15 mouse cellular contexts compared by ENCODE assay signal in the genomic region with DNA sequence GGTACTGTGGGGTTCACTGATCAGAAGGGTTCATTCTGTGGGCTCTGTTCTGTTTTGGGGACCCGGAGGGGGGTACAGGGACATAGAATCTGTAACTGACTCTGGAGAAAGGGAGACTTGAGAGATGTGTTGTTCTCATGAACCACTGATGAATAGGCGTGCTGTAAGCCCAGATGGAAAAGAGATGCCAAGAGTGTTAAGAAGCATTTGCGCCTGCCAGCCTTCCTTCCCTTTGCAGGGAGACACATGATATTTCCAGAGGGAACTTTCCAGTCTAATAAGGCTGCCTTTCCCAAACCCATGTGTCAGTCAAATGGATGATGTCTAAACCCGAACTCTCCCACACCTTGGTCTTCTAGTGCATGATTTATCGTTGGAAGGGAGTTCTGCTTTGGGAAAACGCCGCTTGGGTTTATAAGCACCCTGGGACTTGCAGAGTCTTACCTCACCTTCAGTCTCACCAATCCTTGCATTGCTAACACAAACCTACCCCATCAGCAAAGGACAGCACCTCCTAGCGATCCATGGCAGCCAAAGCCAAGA. TPM values are rescaled to one million over a fixed set of nuclear protein-coding genes. Genes with fewer than 3 reads are reported as not detected.
DNase-seq lines count a peak whose midpoint lies in the region; ATAC-seq and TF ChIP-seq lines count a peak whose summit lies in the region.
"Had no signal": no experiment of that assay in that cellular context is flagged by ENCODE, and none has a peak within 500 bp of the region (broad histone marks: within the 10 kb centered on the region; RNA-seq: fewer than 3 reads in every experiment).

No protein-coding gene starts in this region.

- H3K4me1 ChIP-seq in embryonic facial prominence, embryonic 12.5 days: peaks cover 27% of the 10 kb centered on the region
- H3K4me1 ChIP-seq in embryonic facial prominence, embryonic 10.5 days: peaks cover 24% of the 10 kb centered on the region
- H3K4me1 ChIP-seq in heart, embryonic 12.5 days (replicated peaks): peaks cover 31% of the 10 kb centered on the region
- H3K4me1 ChIP-seq in heart, adult 2 months (ENCODE audit: control insufficient read depth, insufficient read depth, low read length): peaks cover 5% of the 10 kb centered on the region
- H3K4me1 ChIP-seq in limb, embryonic 11.5 days (ENCODE audit: control insufficient read depth, insufficient read depth, low read length): 0 out of 2 replicates have a peak, but pooled peaks cover 9% of the 10 kb centered on the region

- H3K9ac ChIP-seq in embryonic facial prominence, embryonic 12.5 days: no peak overlapping the region
- H3K9ac ChIP-seq in heart, embryonic 12.5 days: no peak overlapping the region
- no peak overlapping the region for H3K9ac ChIP-seq in heart, adult 2 months (ENCODE audit: low read depth, low read length)
- H3K9ac ChIP-seq in limb, embryonic 11.5 days (ENCODE audit: low read length): no peak overlapping the region
- H3K9ac ChIP-seq: liver, embryonic 14.5 days had no signal

- DNase-seq in embryonic facial prominence, embryonic 10.5 days (ENCODE audit: low spot score): no peak
- DNase-seq in heart, adult 2 months: no peak
- DNase-seq in NIH3T3 (ENCODE audit: low read depth): peak; percentile 54
- DNase-seq in limb, embryonic 11.5 days (ENCODE audit: low spot score): peak; percentile 17
- DNase-seq in spleen, postnatal 10 days (ENCODE audit: low spot score in 2 of 2): no peak
- no peak for DNase-seq in left cerebral cortex, adult 8-10 months (ENCODE audit: low spot score in 2 of 2)
- DNase-seq: cerebellum, postnatal 36 days; kidney, postnatal 4 days; lung, postnatal 4 days had no signal

- no peak for TF ChIP-seq CTCF in heart, adult 2 months (IDR thresholded peaks at IDR 0.05)

- no peaks in the 10 kb centered on the region for H3K79me2 ChIP-seq in heart, adult 2 months (replicated peaks; ENCODE audit: control insufficient read depth, insufficient read depth, low read length)

- no peaks in the 10 kb centered on the region for H3K27me3 ChIP-seq in embryonic facial prominence, embryonic 12.5 days
- no peaks in the 10 kb centered on the region for H3K27me3 ChIP-seq in embryonic facial prominence, embryonic 10.5 days (replicated peaks; ENCODE audit: low read depth, poor library complexity, severe bottlenecking)
- no peaks in the 10 kb centered on the region for H3K27me3 ChIP-seq in heart, embryonic 12.5 days (replicated peaks)
- no peaks in the 10 kb centered on the region for H3K27me3 ChIP-seq in heart, adult 2 months (ENCODE audit: control insufficient read depth, insufficient read depth, low read length)
- no peaks in the 10 kb centered on the region for H3K27me3 ChIP-seq in limb, embryonic 11.5 days (ENCODE audit: control insufficient read depth, insufficient read depth, low read length)

- TF ChIP-seq EP300 in heart, adult 2 months (IDR thresholded peaks at IDR 0.05; ENCODE audit: insufficient read depth, low read depth, low read length): no peak

- ATAC-seq in embryonic facial prominence, embryonic 12.5 days (ENCODE audit: insufficient number of reproducible peaks, insufficient read depth, low FRiP score, low TSS enrichment): no peak
- no peak for ATAC-seq in heart, embryonic 12.5 days (ENCODE audit: insufficient number of reproducible peaks, low FRiP score)
- no peak for ATAC-seq in limb, embryonic 11.5 days (ENCODE audit: insufficient number of reproducible peaks, low FRiP score, low TSS enrichment, low read depth)

- no peak overlapping the region for H3K4me3 ChIP-seq in embryonic facial prominence, embryonic 12.5 days
- H3K4me3 ChIP-seq in embryonic facial prominence, embryonic 10.5 days: no peak overlapping the region
- H3K4me3 ChIP-seq in heart, embryonic 12.5 days: no peak overlapping the region
- no peak overlapping the region for H3K4me3 ChIP-seq in heart, adult 2 months
- H3K4me3 ChIP-seq in limb, embryonic 11.5 days (ENCODE audit: low read depth, low read length): no peak overlapping the region
- H3K4me3 ChIP-seq: erythroblast, embryonic 14.5 days; left cerebral cortex, adult 2 months had no signal

- H3K36me3 ChIP-seq in embryonic facial prominence, embryonic 12.5 days: no peaks in the 10 kb centered on the region
- H3K36me3 ChIP-seq in embryonic facial prominence, embryonic 10.5 days (replicated peaks): no peaks in the 10 kb centered on the region
- no peaks in the 10 kb centered on the region for H3K36me3 ChIP-seq in heart, embryonic 12.5 days
- H3K36me3 ChIP-seq in heart, adult 2 months (ENCODE audit: control insufficient read depth, insufficient read depth, low read length): no peaks in the 10 kb centered on the region; the same call in 1 of the 2 replicates
- H3K36me3 ChIP-seq in limb, embryonic 11.5 days (ENCODE audit: control insufficient read depth, insufficient read depth, low read length): no peaks in the 10 kb centered on the region

- intact Hi-C loops in heart, adult 2 months (cut with DNase I): no loop called here

- peak overlapping the region; percentile 96 for H3K27ac ChIP-seq in embryonic facial prominence, embryonic 12.5 days
- no peak overlapping the region for H3K27ac ChIP-seq in embryonic facial prominence, embryonic 10.5 days (replicated peaks)
- H3K27ac ChIP-seq in heart, embryonic 12.5 days (ENCODE audit: poor library complexity, severe bottlenecking): peak overlapping the region; percentile 78
- no peak overlapping the region for H3K27ac ChIP-seq in heart, adult 2 months
- no peak overlapping the region for H3K27ac ChIP-seq in limb, embryonic 11.5 days (replicated peaks; ENCODE audit: low read depth, low read length)
- H3K27ac ChIP-seq: left cerebral cortex, adult 2 months; liver, embryonic 14.5 days had no signal

- TF ChIP-seq POLR2A in heart, adult 2 months (IDR thresholded peaks at IDR 0.05; ENCODE audit: insufficient read depth, low read depth, low read length): no peak

- no peak overlapping the region for H3K4me2 ChIP-seq in embryonic facial prominence, embryonic 12.5 days (replicated peaks)
- no peak overlapping the region for H3K4me2 ChIP-seq in heart, embryonic 12.5 days
- no peak overlapping the region for H3K4me2 ChIP-seq in limb, embryonic 11.5 days (ENCODE audit: low read depth, severe bottlenecking)

- no peaks in the 10 kb centered on the region for H3K9me3 ChIP-seq in embryonic facial prominence, embryonic 12.5 days
- H3K9me3 ChIP-seq in embryonic facial prominence, embryonic 10.5 days: no peaks in the 10 kb centered on the region
- H3K9me3 ChIP-seq in heart, embryonic 12.5 days (replicated peaks): no peaks in the 10 kb centered on the region
- no peaks in the 10 kb centered on the region for H3K9me3 ChIP-seq in limb, embryonic 11.5 days (ENCODE audit: control insufficient read depth, low read length)

- 75% methylated on average over 8 of the region's 8 CpGs for WGBS in embryonic facial prominence, embryonic 12.5 days
- WGBS in embryonic facial prominence, embryonic 10.5 days: 84% methylated on average over 8 of the region's 8 CpGs
- WGBS in heart, embryonic 12.5 days: 78% methylated on average over 8 of the region's 8 CpGs
- 84% methylated on average over 8 of the region's 8 CpGs for WGBS in heart, adult 2 months
- WGBS in limb, embryonic 11.5 days: 83% methylated on average over 8 of the region's 8 CpGs

RNA-seq across cellular contexts. Expression of gene Fstl1, which starts 46.3 kb away (rescaled TPM):
- polyA plus RNA-seq in embryonic facial prominence, embryonic 12.5 days (2016; fragmentation: Nextera tagmentation; extraction: Ambion mirVana): 512 and 537 TPM in 2 replicates
- polyA plus RNA-seq in embryonic facial prominence, embryonic 10.5 days (2016; fragmentation: Nextera tagmentation; extraction: Ambion mirVana): 192 and 210 TPM in 2 replicates
- polyA plus RNA-seq in heart, embryonic 12.5 days (2016; fragmentation: Nextera tagmentation; extraction: Ambion mirVana): 558 and 559 TPM in 2 replicates
- 10 to 100 TPM; 43.6 to 57.6 TPM for total RNA-seq in heart, adult 2 months (2021)
- polyA plus RNA-seq in heart, adult 2 months (2012; rRNA removed): 39.7 and 68.4 TPM in 2 replicates
- polyA plus RNA-seq in limb, embryonic 11.5 days (2014; fragmentation: Nextera tagmentation; extraction: Ambion mirVana): 268 and 273 TPM in 2 replicates
- 10 to 100 TPM; 31.0 to 39.0 (median 36.1) TPM for total RNA-seq in left cerebral cortex, adult 8-10 months (2022)
- total RNA-seq: granulocyte monocyte progenitor cell, adult 5-6 weeks had no signal

Comparison
In these comparisons a context has a peak if more than half of its experiments do, and no peak if none do; other contexts are left out.
1. H3K27ac ChIP-seq: peak in embryonic facial prominence, embryonic 12.5 days (single experiment) and heart, embryonic 12.5 days (single experiment); none in embryonic facial prominence, embryonic 10.5 days (single experiment), heart, adult 2 months (single experiment) and limb, embryonic 11.5 days (single experiment).
2. DNase-seq: peak in NIH3T3 (single experiment) and limb, embryonic 11.5 days (single experiment); none in embryonic facial prominence, embryonic 10.5 days (single experiment), heart, adult 2 months (0 of 2), spleen, postnatal 10 days (0 of 2) and left cerebral cortex, adult 8-10 months (0 of 2).